Mouse (Mus musculus) left cerebral cortex, adult 11 months (tissue): ENCODE measurements around the gene 2310061N02Rik.
"Not testable (repeated sequence)": the region's sequence is repeated elsewhere in the genome, so short reads cannot be mapped to it uniquely, and the experiment has no call there.

Experiments
- DNase-seq: peaks from one replicate; pipeline ENCODE4 v3.0.0; 2022; ENCODE audit warnings: low spot score

2310061N02Rik gene

GRCm38 (mm10) chr16:88707496-88708012 lies at the start of gene 2310061N02Rik:
Gene 2310061N02Rik (minus strand): TSS chr16:88707962.
- DNase-seq = no peak

DNA sequence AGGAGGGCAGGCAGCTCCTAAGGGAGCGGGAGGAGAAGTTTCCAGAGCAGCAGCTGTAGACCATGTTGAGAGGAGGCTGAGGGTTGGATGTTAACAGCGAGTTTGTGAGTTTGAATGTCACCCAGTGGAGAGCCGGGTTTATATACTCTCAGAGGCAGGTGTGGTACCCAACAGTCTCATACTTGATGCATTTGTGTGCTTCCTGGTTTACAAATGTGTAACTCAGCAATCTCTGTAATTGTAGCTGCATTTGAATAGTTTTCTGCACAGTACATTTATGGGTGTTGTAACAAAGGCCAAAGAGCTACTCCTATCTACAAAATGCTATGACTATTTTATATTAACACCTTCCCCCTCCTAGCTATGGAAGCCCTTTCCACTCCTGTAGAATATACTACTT lies 43.8 kb upstream of the 2310061N02Rik start, which contains the start of gene Krtap13:
Gene Krtap13, minus strand, starts transcription at position 101 of the 400 bp plus-strand sequence.
- not testable (repeated sequence) for DNase-seq

DNA sequence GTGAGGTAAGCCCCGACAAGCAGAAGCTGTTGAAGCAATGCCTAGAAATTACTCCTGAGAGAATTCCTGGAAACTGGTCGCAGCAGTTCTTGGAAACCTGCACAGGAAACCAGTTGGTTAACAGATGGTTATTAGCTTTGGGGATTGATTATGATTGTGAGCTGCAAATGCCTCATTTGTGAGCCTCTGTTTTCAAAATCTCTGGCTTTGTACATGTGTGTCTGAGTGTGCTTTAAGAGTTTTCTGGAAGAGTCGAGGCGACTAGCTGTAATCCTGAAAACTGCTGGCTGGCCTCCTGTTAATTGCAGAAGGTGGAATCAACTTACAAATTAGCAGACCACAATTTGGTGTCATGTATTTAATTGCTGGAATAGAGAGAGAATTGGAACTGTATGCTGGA lies 40.2 kb upstream of the 2310061N02Rik start:
- DNase-seq = no peak

DNA sequence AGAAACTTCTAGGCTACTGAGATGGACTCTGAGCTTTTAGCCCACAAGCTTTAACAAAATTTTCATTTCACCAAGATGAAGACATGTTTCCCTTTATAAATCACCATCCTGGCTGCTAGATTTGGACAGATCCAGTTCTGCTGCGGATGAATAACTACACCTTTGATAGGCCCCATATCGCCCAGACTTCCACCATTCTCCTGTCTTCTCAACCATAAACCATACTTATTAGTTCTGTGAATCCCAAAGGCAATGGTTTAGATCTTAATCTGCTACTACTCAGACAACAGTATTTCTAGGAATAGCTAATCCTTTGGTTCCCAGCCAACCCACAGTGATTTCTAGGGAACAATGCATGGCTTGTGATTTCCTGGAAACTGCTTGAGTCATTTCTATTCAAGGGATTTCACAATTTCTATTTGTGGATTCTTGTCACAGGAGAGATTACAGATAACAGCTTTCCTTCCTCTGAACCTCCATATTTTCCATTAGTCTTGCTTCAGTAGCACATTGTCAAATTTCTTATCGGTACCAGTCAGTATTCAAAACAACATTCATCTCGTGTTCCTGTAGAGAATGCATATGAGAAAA lies 37.1 kb upstream of the 2310061N02Rik start:
- DNase-seq = no peak

DNA sequence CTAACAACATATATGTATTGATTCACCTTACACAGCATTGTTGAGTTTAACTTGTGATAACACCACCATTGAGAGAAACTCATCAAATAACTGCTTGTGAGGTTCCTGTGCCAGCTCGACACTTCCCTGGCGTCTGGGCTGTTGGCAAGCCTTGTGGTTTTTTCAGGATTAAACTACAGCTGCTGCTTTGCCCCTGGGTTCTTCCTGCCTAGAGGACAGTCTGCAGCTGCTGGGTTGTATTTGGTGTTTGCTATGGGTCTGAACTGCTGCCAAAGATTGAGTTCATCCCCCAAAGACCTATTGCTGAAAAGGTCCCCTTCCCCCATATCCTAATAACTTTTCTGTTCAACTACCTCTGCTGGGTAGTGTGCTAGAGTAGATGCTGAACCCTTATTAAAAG lies 27.6 kb upstream of the 2310061N02Rik start:
- DNase-seq = no peak

DNA sequence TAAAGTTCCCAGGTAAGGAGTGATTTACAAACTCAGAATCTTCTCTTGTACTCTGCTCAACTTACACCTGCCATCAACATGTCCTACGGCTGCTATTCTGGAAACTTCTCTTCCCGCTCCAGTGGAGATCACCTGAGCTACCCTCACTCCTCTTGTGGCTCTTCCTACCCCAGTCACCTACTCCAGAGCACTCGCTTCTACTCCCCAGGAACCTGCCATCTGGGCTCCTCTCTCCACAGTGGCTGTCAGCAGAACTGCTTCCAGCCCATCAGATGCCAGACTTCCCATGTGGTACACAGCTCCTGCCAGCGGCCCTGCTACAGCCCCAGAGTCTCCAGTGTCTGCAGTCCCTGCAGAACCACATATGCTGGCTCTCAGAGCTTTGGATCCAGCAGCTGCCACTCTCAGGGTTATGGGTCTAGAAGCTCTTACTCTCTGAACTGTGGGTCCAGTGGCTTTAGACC lies 21.1 kb upstream of the 2310061N02Rik start, which contains the start of gene Krtap13-1:
Gene Krtap13-1, plus strand, starts transcription at position 51 of the 464 bp plus-strand sequence.
- no peak for DNase-seq

GRCm38 (mm10) chr16:88720031-88720430 lies 12.3 kb upstream of the 2310061N02Rik start:
- DNase-seq = no peak

GRCm38 (mm10) chr16:88716549-88716948 lies 8.8 kb upstream of the 2310061N02Rik start:
- DNase-seq = no peak

DNA sequence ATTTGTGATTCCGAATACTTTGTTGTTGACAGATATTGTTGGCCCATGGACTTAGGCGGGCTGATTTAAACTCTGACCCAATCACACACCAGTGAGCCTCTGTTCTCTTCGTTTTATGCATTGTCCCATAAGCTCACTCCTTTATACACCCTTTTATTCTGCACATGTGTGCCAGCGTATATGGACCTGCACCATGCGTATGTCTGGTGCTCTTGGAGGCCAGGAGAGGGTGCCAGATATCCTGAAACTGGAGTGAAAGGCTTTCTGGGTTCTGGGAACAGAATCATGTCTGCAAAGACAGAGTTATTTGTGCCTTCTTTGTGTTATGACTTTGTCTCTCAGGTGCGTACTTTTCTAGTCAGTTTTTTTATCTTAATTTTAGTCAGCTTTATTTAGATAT lies 3.5 kb upstream of the 2310061N02Rik start:
- no peak for DNase-seq

- no peak for DNase-seq
Measured at GRCm38 (mm10) chr16:88710757-88711156, 3.0 kb upstream of the 2310061N02Rik start.

GRCm38 (mm10) chr16:88701072-88701864 lies 6.5 kb downstream of the 2310061N02Rik start:
- no peak for DNase-seq

GRCm38 (mm10) chr16:88696256-88696655 lies 11.5 kb downstream of the 2310061N02Rik start:
- DNase-seq = no peak

DNA sequence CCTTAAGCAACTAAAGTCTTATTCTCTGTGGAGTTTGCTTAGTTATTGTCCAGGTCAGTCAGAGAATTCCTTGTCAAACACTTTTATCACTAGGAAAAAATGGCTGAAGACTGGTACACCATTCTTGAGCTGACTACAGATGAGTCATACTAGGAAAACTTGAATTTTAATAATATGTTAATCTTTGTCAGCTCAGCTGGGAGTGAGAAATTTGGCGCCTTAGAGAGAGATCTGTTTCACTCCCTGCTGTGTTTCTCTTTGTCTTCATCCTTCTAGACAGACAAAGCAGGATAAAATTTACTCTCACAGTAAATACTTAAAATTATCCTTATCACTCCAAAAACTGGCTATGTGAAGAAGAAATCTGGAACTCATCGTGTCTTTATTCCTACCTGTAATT lies 26.5 kb downstream of the 2310061N02Rik start:
- DNase-seq = no peak

DNA sequence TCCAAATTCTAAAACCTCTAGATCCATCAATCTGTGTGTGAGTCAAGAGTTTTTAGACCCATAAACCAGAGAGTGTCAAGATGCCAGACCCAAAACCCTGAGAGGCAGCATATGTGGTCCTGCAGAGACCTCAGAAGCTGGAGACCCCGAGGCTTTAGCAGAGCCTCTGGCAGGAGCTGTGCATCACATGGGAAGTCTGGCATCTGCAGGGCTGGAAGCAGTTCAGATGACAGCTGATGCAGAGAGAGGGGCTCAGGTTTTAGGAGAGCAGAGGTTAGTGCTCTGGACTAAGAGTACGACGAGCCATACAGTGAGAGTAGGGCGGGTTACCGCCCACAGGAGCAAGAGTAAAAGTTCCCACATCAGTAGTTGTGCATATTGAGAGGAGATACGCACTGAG lies 28.7 kb downstream of the 2310061N02Rik start:
- DNase-seq = no peak

DNA sequence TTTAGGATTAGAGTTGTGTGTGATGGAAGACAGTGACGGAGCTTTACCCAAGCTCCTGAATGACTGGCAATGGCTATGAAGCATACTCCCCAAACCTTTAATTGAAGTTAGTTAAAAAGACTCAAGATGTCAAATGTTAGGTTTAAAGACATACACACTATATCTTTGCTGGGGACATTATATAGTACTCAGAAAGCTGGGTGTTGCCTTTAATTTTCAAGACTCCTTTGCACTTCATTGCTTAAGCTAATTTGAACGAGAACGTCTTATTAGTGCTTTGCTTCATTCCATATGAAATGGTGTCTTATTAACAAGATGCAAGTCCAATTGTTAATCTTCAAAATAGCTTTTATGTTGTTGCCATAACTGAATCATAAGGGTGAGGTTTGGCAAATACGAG lies 36.2 kb downstream of the 2310061N02Rik start, which contains the start of gene Krtap27-1:
Gene Krtap27-1, minus strand, starts transcription at position 101 of the 400 bp plus-strand sequence.
- DNase-seq = no peak

DNA sequence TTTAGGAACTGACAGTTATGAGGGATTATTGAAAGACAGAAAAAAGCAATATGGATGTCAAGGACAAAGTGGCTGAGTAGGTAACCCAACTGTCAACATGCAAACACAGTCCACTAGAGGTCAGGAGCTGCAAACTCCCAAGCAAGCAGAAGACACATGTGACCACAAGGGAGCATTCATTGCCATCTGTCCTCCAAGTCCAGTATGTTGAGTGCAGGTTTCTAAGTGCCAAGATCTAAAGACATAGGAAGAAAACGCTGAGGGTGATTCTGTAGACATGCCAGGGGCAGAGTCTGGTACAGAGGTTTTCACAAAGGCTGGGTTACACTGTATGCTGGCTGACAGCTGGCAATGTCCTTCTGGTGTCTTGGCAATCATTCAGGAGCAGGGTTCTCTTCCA lies 50.3 kb downstream of the 2310061N02Rik start:
- DNase-seq = no peak
